Mouse (Mus musculus) adrenal gland, postnatal 14 days (tissue): Measurements from ENCODE around the gene Rxrb. TPM values are rescaled to one million over a fixed set of nuclear protein-coding genes. Genes with fewer than 3 reads are reported as not detected.
A peak's percentile ranks its signal among the peaks of the same experiment; 100 is the strongest.
"Not testable (repeated sequence)": the region's sequence is repeated elsewhere in the genome, so short reads cannot be mapped to it uniquely, and the experiment has no call there.

ENCODE experiments used
- DNase-seq: peaks from one replicate; pipeline ENCODE4 v3.0.0; 2021; ENCODE audit warnings: mixed read lengths
- long read RNA-seq, 2 experiments: library from polyadenylated mRNA; stranded (forward); transcript quantifications; one replicate each; pipeline ENCODE4 v2.0.0; 2021
- total RNA-seq: library from RNA; stranded (reverse); gene quantifications from 2 replicates; pipeline ENCODE4 v1.2.3, GENCODE M21; 2021

Rxrb gene
- total RNA-seq: 54.5 and 66.6 TPM in 2 replicates
- long read RNA-seq, experiment 1, transcript Rxrb-203 (10 exons, 2,502 nt): minor isoform, 9 of 130 reads
- long read RNA-seq, experiment 1, transcript Rxrb-204 (1 exons, 939 nt): minor isoform, 8 of 130 reads
- long read RNA-seq, experiment 1, transcript Rxrb-207 (10 exons, 2,577 nt): major isoform, 47 of 130 reads
- long read RNA-seq, experiment 1, transcript Rxrb-201 (10 exons, 2,627 nt): minor isoform, 38 of 130 reads
- long read RNA-seq, experiment 1, partial matches to known transcripts: 6 of 130 reads
- long read RNA-seq, experiment 1, other reads (novel, unspliced or antisense): 16 of 130 reads
- long read RNA-seq, experiment 2, transcript Rxrb-207 (10 exons, 2,577 nt): major isoform, 32 of 79 reads
- long read RNA-seq, experiment 2, transcript Rxrb-201 (10 exons, 2,627 nt): minor isoform, 16 of 79 reads
- long read RNA-seq, experiment 2, transcript Rxrb-202 (10 exons, 2,283 nt): minor isoform, 12 of 79 reads
- long read RNA-seq, experiment 2, partial matches to known transcripts: 9 of 79 reads
- long read RNA-seq, experiment 2, other reads (novel, unspliced or antisense): 8 of 79 reads

DNA sequence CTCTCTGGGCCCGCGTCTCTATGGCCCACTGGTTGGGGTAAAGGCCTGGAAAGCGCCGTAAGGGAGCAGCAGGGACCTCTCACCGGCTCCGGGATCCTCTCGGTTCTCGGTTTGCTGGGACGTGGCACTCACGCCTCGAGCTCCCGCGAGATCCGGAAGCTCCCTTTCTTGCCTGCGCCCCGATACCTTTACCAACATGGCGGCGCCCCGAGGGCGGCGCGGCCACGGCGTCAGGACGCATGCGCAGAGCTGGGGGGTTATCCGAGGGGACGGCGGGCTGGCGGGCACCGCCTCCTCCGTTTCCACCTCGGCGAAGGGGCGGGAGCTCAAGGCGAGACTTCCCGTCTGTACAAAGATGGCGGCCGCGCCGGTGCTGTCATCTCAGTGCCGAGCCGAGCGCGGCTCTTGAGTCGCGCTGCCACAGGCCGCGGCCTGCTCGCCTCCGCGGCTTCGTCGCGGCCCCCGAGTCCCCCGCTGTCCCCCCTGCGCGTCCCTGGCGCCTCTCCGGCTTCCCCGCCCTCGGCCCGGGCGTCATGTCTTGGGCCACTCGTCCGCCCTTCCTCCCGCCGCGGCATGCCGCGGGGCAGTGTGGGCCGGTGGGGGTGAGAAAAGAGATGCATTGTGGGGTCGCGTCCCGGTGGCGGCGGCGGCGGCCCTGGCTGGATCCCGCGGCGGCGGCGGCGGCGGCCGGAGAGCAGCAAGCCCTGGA is at the start of gene Rxrb, which contains the start of gene Slc39a7:
TSS of gene Rxrb (plus strand) at position 348 of the 709 bp plus-strand sequence.
TSS of gene Slc39a7 (minus strand) at position 218 of the 709 bp plus-strand sequence.
- peak; percentile 100 for DNase-seq

DNA sequence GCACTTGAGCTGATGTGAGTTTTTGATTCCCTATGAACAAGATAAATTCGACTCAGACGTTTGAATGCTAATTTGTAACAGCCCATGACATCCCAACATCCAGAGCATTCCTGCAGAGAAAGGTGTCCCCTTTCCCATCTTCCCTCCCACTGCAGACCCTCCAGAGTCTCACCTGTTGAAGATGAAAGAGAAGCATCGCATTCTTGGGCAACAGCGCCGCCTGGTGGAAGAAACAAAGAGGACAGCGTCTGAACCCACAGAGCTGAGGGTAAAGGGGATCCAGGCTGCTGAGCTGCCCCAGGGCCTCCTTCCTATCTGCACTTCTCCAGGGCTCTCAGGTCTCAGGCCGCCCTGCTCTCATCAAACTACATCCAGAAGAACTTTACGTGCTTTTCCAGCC is 49.5 kb upstream of the Rxrb start:
- DNase-seq: peak; percentile 73

- peak; percentile 84 for DNase-seq
These were observed 39.6 kb upstream of the Rxrb start for GRCm38 (mm10) chr17:33991788-33992664.

- no peak for DNase-seq
These were observed 36.7 kb upstream of the Rxrb start for GRCm38 (mm10) chr17:33994959-33995358.

DNA sequence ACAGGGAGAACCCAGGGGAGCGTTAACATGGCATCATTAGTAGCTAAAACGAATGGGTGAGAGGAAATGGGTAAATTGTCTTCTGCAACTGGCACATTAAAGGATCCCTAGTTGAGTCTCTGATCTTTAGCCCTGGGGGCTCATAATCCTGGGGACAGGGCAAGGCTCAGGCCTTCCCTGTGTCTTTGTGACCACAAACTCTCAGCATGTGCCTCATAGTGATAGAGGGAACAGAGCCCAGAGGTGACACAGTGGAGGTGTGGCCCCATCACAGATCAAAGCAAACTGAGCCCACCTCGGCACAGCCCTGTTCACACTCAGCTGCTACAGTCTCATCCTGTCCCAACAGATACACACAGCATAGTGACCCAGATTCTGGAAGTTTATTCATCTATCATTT is 36.0 kb upstream of the Rxrb start:
- no peak for DNase-seq

DNA sequence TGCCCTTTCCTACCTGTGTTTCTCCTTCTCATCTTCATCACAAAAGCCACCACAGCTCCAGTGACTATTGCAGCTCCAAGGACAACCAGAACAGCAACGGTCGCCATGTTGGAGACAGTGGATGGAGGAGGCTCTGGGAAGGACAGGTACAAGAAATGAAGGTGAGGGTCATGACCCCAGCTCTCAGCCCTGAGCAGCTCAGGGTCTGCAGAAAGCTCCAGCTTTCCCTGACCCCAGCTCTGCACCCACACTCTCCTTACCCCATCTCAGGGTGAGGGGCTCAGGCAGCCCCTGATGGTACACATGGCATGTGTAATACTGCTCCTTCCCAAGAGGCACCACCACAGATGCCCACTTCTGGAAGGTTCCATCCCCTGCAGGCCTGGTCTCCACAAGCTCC is 34.6 kb upstream of the Rxrb start:
- not testable (repeated sequence) for DNase-seq

DNA sequence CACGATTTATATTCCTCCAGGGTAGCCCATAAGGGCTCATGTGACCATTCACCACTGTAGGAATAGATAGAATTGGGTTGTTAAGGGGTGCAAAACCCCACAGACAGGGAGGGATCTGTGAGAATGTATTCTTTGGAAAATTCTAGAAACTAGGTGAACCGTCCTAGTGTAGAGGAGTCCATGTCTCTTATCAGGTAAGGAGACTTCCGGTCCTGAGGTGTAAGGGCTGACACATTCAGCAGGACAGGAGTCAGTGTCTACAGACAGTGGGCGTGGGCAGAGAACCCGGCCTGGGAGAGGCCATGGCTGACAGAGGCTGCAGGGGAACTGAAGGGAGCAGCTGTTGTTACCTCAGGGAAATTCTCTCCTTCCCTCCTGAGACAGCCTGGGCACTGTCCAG is 32.9 kb upstream of the Rxrb start:
- DNase-seq: not testable (repeated sequence)

DNA sequence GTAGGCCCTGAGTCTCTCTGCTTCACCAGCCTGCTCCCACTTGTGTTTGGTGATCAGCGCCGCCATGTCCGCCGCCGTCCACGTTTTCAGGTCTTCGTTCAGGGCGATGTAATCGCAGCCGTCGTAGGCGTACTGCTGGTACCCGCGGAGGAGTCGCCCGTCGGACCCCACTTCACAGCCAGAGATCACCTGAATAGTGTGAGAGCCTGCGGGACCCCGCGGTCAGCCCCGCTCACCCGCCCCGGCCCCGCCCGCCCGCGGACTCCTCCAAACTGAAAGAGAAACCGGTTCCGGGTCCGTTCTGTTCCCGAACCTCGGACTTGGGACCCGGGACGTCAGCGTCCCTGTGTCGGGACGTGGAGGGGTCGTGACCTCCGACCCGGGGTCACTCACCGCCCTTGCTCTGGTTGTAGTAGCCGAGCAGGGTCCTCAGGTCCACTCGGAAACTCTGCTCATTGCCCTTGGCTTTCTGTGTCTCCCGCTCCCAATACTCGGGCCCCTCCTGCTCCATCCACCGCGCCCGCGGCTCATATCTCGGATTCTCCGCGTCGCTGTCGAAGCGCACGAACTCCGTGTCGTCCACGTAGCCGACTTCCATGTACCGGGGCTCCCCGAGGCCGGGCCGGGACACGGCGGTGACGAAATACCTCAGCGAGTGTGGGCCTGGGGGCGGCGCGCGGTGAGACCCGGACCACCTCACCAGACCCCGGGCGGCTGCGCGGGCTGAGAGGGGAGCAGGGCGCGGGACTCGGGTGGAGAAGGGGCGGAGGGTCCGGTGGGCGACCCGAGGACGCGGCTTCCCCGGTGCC is 32.1 kb upstream of the Rxrb start:
- DNase-seq: peak; percentile 55

GRCm38 (mm10) chr17:34000150-34000537 is 31.5 kb upstream of the Rxrb start, which contains the start of gene H2-K1:
Gene H2-K1 (minus strand): TSS chr17:34000347.
- DNase-seq: peak; percentile 96

GRCm38 (mm10) chr17:34000796-34001195 is 30.8 kb upstream of the Rxrb start:
- DNase-seq: not testable (repeated sequence)

GRCm38 (mm10) chr17:34003426-34003825 is 28.2 kb upstream of the Rxrb start:
- DNase-seq: peak; percentile 56

- DNase-seq: no peak
These were observed 25.0 kb upstream of the Rxrb start for GRCm38 (mm10) chr17:34006570-34006969.

- DNase-seq: no peak
These were observed 21.5 kb upstream of the Rxrb start for GRCm38 (mm10) chr17:34010156-34010555.

- DNase-seq: no peak
These were observed 18.2 kb upstream of the Rxrb start for GRCm38 (mm10) chr17:34013436-34013835.

- DNase-seq: peak; percentile 18
These were observed 9.8 kb upstream of the Rxrb start for GRCm38 (mm10) chr17:34021539-34022413.

DNA sequence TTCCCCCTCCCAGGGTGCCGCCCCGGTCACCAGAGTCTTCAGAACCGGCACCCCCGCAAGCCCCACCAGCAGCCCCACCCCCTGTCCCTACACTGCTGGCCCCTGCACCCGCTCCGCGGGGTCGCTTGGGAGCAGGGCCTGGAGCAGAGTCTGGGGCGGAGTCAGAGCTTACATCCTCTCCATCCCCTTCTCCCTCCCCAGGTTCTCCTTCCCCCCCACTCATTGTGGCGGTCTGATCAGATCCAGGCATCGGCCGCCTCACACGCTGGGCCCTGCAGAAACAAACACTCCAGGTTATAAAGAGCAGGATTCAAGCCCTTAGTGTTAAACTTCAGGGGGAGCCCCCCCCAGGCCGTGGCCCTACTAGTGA is 9.2 kb upstream of the Rxrb start:
- DNase-seq: peak; percentile 9

- DNase-seq: peak; percentile 15
These were observed 8.6 kb upstream of the Rxrb start for GRCm38 (mm10) chr17:34022987-34023386.

DNA sequence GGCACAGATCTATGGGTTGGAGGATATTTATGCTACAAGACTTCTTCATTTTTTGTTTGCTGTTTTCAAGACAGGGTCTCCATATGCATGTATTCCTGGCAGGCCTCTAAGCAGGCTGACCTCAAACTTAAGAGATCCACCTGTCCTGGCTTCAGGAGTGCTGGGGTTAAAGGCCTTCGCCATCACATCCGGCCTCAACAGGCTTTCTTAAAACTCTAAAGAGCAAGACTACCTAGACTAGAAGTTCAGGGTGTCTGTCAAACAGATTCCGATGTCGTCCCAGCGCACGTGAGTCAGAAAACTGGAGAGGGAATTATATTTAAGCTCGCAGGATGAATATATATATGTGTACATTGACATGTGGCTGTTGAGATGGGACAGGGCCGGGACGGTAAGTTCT is 7.9 kb upstream of the Rxrb start:
- DNase-seq: no peak

DNA sequence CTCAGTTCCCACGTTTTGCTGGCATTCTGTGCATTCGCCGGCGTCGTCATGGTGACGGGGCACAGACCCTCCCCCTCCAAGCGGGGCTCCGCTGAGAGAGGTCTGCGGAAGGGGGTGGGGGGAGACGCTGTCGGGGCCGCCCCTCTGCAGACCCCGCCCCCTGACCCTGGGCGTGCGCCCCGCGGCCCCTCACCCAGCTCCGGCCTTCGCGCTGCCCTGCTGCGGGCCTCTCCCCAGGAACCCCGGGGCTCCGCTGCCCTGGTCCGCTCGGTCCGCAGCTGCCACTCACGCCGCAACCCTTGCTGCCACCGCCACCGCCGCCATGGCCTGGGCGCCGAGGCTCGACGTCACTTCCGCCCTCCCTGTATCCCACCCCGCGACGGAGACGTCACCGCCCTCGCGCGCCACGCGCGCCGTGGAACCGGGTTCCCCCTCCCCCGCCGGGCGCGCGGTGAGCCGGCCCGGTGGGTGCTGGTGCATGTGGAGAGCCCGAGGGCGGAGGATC is 7.2 kb upstream of the Rxrb start, which contains the start of gene Ring1:
TSS of gene Ring1 (minus strand) at position 364 of the 505 bp plus-strand sequence.
- DNase-seq: peak; percentile 93
